Mouse (Mus musculus): ENCODE measurements around the gene Stpg1. TPM values are rescaled to one million over a fixed set of nuclear protein-coding genes. Genes with fewer than 3 reads are reported as not detected.

Stpg1 gene
- total and polyA plus RNA-seq, 2 experiments from 2014 or later: 0.24 to 1.0 TPM

GRCm38 (mm10) chr4:135540057-135540456, 45.5 kb downstream of the Stpg1 start:
- TF ChIP-seq CTCF (IDR thresholded peaks at IDR 0.05; ENCODE audit: low read depth): no peak
- H3K9me3 ChIP-seq (ENCODE audit: low read length): no peaks in the 10 kb centered on the region
- no peak overlapping the region for H3K4me3 ChIP-seq (ENCODE audit: low read depth, low read length)
- no peaks in the 10 kb centered on the region for H3K27me3 ChIP-seq (ENCODE audit: insufficient read depth, low read length)
- 36% methylated on average over 9 of the region's 9 CpGs for WGBS
- H3K4me1 ChIP-seq (ENCODE audit: insufficient read depth): no peaks in the 10 kb centered on the region
- DNase-seq (no peak), ATAC-seq (peak; percentile 47)
- H3K27ac ChIP-seq (ENCODE audit: low read depth, low read length): no peak overlapping the region
- no peak overlapping the region for H3K4me2 ChIP-seq (ENCODE audit: low read depth)
- H3K36me3 ChIP-seq (ENCODE audit: insufficient read depth): no peaks in the 10 kb centered on the region
- H3K9ac ChIP-seq: no peak overlapping the region

GRCm38 (mm10) chr4:135544284-135544683, 49.7 kb downstream of the Stpg1 start:
- Histone ChIP-seq H3K27me3 (ENCODE audit: insufficient read depth, low read length) (no peaks in the 10 kb centered on the region), H3K4me3 (ENCODE audit: low read depth, low read length) (no peak overlapping the region), H3K9me3 (ENCODE audit: low read length) (no peaks in the 10 kb centered on the region), H3K4me2 (ENCODE audit: low read depth) (no peak overlapping the region), H3K36me3 (ENCODE audit: insufficient read depth) (no peaks in the 10 kb centered on the region), H3K27ac (ENCODE audit: low read depth, low read length) (no peak overlapping the region), H3K4me1 (ENCODE audit: insufficient read depth) (no peaks in the 10 kb centered on the region), H3K9ac (no peak overlapping the region)
- no peak for TF ChIP-seq CTCF (IDR thresholded peaks at IDR 0.05; ENCODE audit: low read depth)
- DNase-seq (no peak), ATAC-seq (no peak)
- 92% methylated on average over 2 of the region's 2 CpGs for WGBS

GRCm38 (mm10) chr4:135545080-135545511, 50.5 kb downstream of the Stpg1 start:
- ATAC-seq: no peak
- H3K27ac ChIP-seq (ENCODE audit: low read depth, low read length): no peak overlapping the region
- H3K27me3 ChIP-seq (ENCODE audit: insufficient read depth, low read length): no peaks in the 10 kb centered on the region
- H3K36me3 ChIP-seq (ENCODE audit: insufficient read depth): no peaks in the 10 kb centered on the region
- H3K4me2 ChIP-seq (ENCODE audit: low read depth): no peak overlapping the region
- no peaks in the 10 kb centered on the region for H3K9me3 ChIP-seq (ENCODE audit: low read length)
- DNase-seq: no peak
- 27% methylated on average over 8 of the region's 8 CpGs for WGBS
- no peak overlapping the region for H3K9ac ChIP-seq
- TF ChIP-seq CTCF (IDR thresholded peaks at IDR 0.05; ENCODE audit: low read depth): no peak
- H3K4me1 ChIP-seq (ENCODE audit: insufficient read depth): no peaks in the 10 kb centered on the region
- no peak overlapping the region for H3K4me3 ChIP-seq (ENCODE audit: low read depth, low read length)

GRCm38 (mm10) chr4:135546008-135546407, 51.4 kb downstream of the Stpg1 start:
- TF ChIP-seq CTCF (IDR thresholded peaks at IDR 0.05; ENCODE audit: low read depth): no peak

GRCm38 (mm10) chr4:135546793-135547192, 52.2 kb downstream of the Stpg1 start:
- 69% methylated on average over 4 of the region's 4 CpGs for WGBS
- no peak overlapping the region for H3K27ac ChIP-seq (ENCODE audit: low read depth, low read length)
- no peak for TF ChIP-seq CTCF (IDR thresholded peaks at IDR 0.05; ENCODE audit: low read depth)
- ATAC-seq (no peak), DNase-seq (no peak)
- no peaks in the 10 kb centered on the region for H3K27me3 ChIP-seq (ENCODE audit: insufficient read depth, low read length)
- no peak overlapping the region for H3K9ac ChIP-seq
- no peaks in the 10 kb centered on the region for H3K9me3 ChIP-seq (ENCODE audit: low read length)
- no peak overlapping the region for H3K4me2 ChIP-seq (ENCODE audit: low read depth)
- H3K4me1 ChIP-seq (ENCODE audit: insufficient read depth): no peaks in the 10 kb centered on the region
- no peak overlapping the region for H3K4me3 ChIP-seq (ENCODE audit: low read depth, low read length)
- no peaks in the 10 kb centered on the region for H3K36me3 ChIP-seq (ENCODE audit: insufficient read depth)

More at GRCm38 (mm10) chr4:135546008-135546407, 51.4 kb downstream of the Stpg1 start:
- no peaks in the 10 kb centered on the region for H3K9me3 ChIP-seq (ENCODE audit: low read length)
- H3K4me2 ChIP-seq (ENCODE audit: low read depth): no peak overlapping the region
- H3K27ac ChIP-seq (ENCODE audit: low read depth, low read length): no peak overlapping the region
- DNase-seq (no peak), ATAC-seq (no peak)
- H3K4me3 ChIP-seq (ENCODE audit: low read depth, low read length): no peak overlapping the region
- H3K27me3 ChIP-seq (ENCODE audit: insufficient read depth, low read length): no peaks in the 10 kb centered on the region
- H3K9ac ChIP-seq: no peak overlapping the region
- no peaks in the 10 kb centered on the region for H3K36me3 ChIP-seq (ENCODE audit: insufficient read depth)
- H3K4me1 ChIP-seq (ENCODE audit: insufficient read depth): no peaks in the 10 kb centered on the region
- WGBS: 87% methylated on average over 7 of the region's 7 CpGs

- no peaks in the 10 kb centered on the region for H3K36me3 ChIP-seq (ENCODE audit: insufficient read depth)
- 32% methylated on average over 14 of the region's 14 CpGs for WGBS
- no peak for DNase-seq
These were observed 53.0 kb downstream of the Stpg1 start for GRCm38 (mm10) chr4:135547551-135547950.

GRCm38 (mm10) chr4:135548108-135548507, 53.5 kb downstream of the Stpg1 start:
- Histone ChIP-seq H3K4me3 (ENCODE audit: low read depth, low read length) (no peak overlapping the region), H3K36me3 (ENCODE audit: insufficient read depth) (no peaks in the 10 kb centered on the region), H3K4me1 (ENCODE audit: insufficient read depth) (no peaks in the 10 kb centered on the region), H3K9me3 (ENCODE audit: low read length) (no peaks in the 10 kb centered on the region), H3K4me2 (ENCODE audit: low read depth) (no peak overlapping the region), H3K9ac (no peak overlapping the region), H3K27ac (ENCODE audit: low read depth, low read length) (no peak overlapping the region), H3K27me3 (ENCODE audit: insufficient read depth, low read length) (no peaks in the 10 kb centered on the region)
- DNase-seq (no peak), ATAC-seq (no peak)
- 22% methylated on average over 7 of the region's 7 CpGs for WGBS
- no peak for TF ChIP-seq CTCF (IDR thresholded peaks at IDR 0.05; ENCODE audit: low read depth)

More at GRCm38 (mm10) chr4:135547551-135547950, 53.0 kb downstream of the Stpg1 start:
- H3K4me1 ChIP-seq (ENCODE audit: insufficient read depth): no peaks in the 10 kb centered on the region
- no peak for ATAC-seq
- TF ChIP-seq CTCF (IDR thresholded peaks at IDR 0.05; ENCODE audit: low read depth): no peak
- no peaks in the 10 kb centered on the region for H3K27me3 ChIP-seq (ENCODE audit: insufficient read depth, low read length)
- H3K27ac ChIP-seq (ENCODE audit: low read depth, low read length): no peak overlapping the region
- H3K4me2 ChIP-seq (ENCODE audit: low read depth): no peak overlapping the region
- H3K4me3 ChIP-seq (ENCODE audit: low read depth, low read length): no peak overlapping the region
- no peak overlapping the region for H3K9ac ChIP-seq
- no peaks in the 10 kb centered on the region for H3K9me3 ChIP-seq (ENCODE audit: low read length)
